Mouse (Mus musculus) forebrain, embryonic 16.5 days (tissue): ENCODE measurements at regions not wholly inside any gene's neighbourhood (a gene's known extent, or its start where the extent isn't known, plus 50 kb on each side); places are given as distances from the start of the nearest gene placed in this dataset.

Source experiments
- ATAC-seq: fragments of 200-750 bp; cut with Nextera tagmentation; 2 replicates; pipeline ENCODE4 v1.8.0; 2017; ENCODE audit warnings: mild to moderate bottlenecking, moderate library complexity
- H3K27ac ChIP-seq: fragments of 300-500 bp; sonication (generic); 2 replicates; pipeline ENCODE4 v1.5.1; 2014; ENCODE audit warnings: low read length, control low read depth
- H3K27me3 ChIP-seq: fragments of 300-500 bp; sonication (generic); replicated peaks from 2 replicates; pipeline ENCODE4 v1.6.1; 2014; ENCODE audit warnings: low read length; ENCODE audit not compliant: control insufficient read depth, insufficient read depth
- H3K36me3 ChIP-seq: fragments of 300-500 bp; sonication (generic); 2 replicates; pipeline ENCODE4 v1.6.1; 2014; ENCODE audit not compliant: control insufficient read depth, insufficient read depth
- H3K4me1 ChIP-seq: fragments of 300-500 bp; sonication (generic); replicated peaks from 2 replicates; pipeline ENCODE4 v1.6.1; 2014; ENCODE audit warnings: low read length; ENCODE audit not compliant: control insufficient read depth, insufficient read depth
- H3K4me2 ChIP-seq: fragments of 300-500 bp; sonication (generic); 2 replicates; pipeline ENCODE4 v1.6.1; 2014; ENCODE audit warnings: mild to moderate bottlenecking, low read length, control low read depth
- H3K4me3 ChIP-seq: fragments of 300-500 bp; sonication (generic); replicated peaks from 2 replicates; pipeline ENCODE4 v1.5.1; 2014; ENCODE audit warnings: mild to moderate bottlenecking, low read length, control low read depth
- H3K9ac ChIP-seq: fragments of 300-500 bp; sonication (generic); replicated peaks from 2 replicates; pipeline ENCODE4 v1.6.1; 2014; ENCODE audit warnings: low read depth, low read length, control low read depth
- H3K9me3 ChIP-seq: fragments of 300-500 bp; sonication (generic); 2 replicates; pipeline ENCODE4 v1.6.1; 2016; ENCODE audit warnings: low read length; ENCODE audit not compliant: control insufficient read depth
- WGBS: fragments of 180-500 bp; shearing (Covaris S2); extraction: QIAGEN DNeasy Blood & Tissue Kit; methylation state at CpG from one replicate; pipeline ENCODE4 v1.1.7; 2014; 5-methylcytosine and 5-hydroxymethylcytosine counted together

GRCm38 (mm10) chr6:31640745-31641144 lies 77.0 kb upstream of the Podxl start:
- no peak for ATAC-seq
- H3K27ac ChIP-seq: no peak overlapping the region
- H3K4me1 ChIP-seq: 0 out of 2 replicates have a peak, but pooled peaks cover 2% of the 10 kb centered on the region
- no peaks in the 10 kb centered on the region for H3K9me3 ChIP-seq
- H3K36me3 ChIP-seq: no peaks in the 10 kb centered on the region
- 45% methylated on average over 2 of the region's 2 CpGs for WGBS
- no peak overlapping the region for H3K4me2 ChIP-seq
- H3K9ac ChIP-seq: no peak overlapping the region
- peaks cover 4% of the 10 kb centered on the region for H3K27me3 ChIP-seq
- no peak overlapping the region for H3K4me3 ChIP-seq

- peak; percentile 38 for ATAC-seq
- H3K4me1 ChIP-seq: 0 out of 2 replicates have a peak, but pooled peaks cover 2% of the 10 kb centered on the region
- no peaks in the 10 kb centered on the region for H3K36me3 ChIP-seq
- H3K9ac ChIP-seq: no peak overlapping the region
- no peak overlapping the region for H3K4me2 ChIP-seq
- H3K27me3 ChIP-seq: peaks cover 4% of the 10 kb centered on the region
- WGBS: 17% methylated on average over 2 of the region's 2 CpGs
- no peaks in the 10 kb centered on the region for H3K9me3 ChIP-seq
- H3K27ac ChIP-seq: no peak overlapping the region
- no peak overlapping the region for H3K4me3 ChIP-seq
Measured at GRCm38 (mm10) chr6:31639460-31639859, 75.7 kb upstream of the Podxl start.

GRCm38 (mm10) chr6:31638434-31639220 lies 74.8 kb upstream of the Podxl start:
- no peak overlapping the region for H3K4me2 ChIP-seq
- no peak for ATAC-seq
- no peaks in the 10 kb centered on the region for H3K9me3 ChIP-seq

GRCm38 (mm10) chr6:31637371-31638052 lies 73.7 kb upstream of the Podxl start:
- no peak overlapping the region for H3K4me2 ChIP-seq
- no peaks in the 10 kb centered on the region for H3K4me1 ChIP-seq
- WGBS: 22% methylated on average over 16 of the region's 16 CpGs
- no peaks in the 10 kb centered on the region for H3K9me3 ChIP-seq
- H3K27ac ChIP-seq: no peak overlapping the region
- ATAC-seq: no peak
- peaks cover 4% of the 10 kb centered on the region for H3K27me3 ChIP-seq
- no peaks in the 10 kb centered on the region for H3K36me3 ChIP-seq
- no peak overlapping the region for H3K4me3 ChIP-seq
- H3K9ac ChIP-seq: no peak overlapping the region

More at GRCm38 (mm10) chr6:31638434-31639220, 74.8 kb upstream of the Podxl start:
- H3K36me3 ChIP-seq: no peaks in the 10 kb centered on the region
- no peak overlapping the region for H3K27ac ChIP-seq
- no peak overlapping the region for H3K4me3 ChIP-seq
- no peak overlapping the region for H3K9ac ChIP-seq
- WGBS: 40% methylated on average over 13 of the region's 13 CpGs
- H3K27me3 ChIP-seq: peaks cover 4% of the 10 kb centered on the region
- H3K4me1 ChIP-seq: 0 out of 2 replicates have a peak, but pooled peaks cover 2% of the 10 kb centered on the region

- H3K4me1 ChIP-seq: no peaks in the 10 kb centered on the region
- no peak for ATAC-seq
- no peaks in the 10 kb centered on the region for H3K9me3 ChIP-seq
- H3K4me2 ChIP-seq: no peak overlapping the region
- no peak overlapping the region for H3K9ac ChIP-seq
- H3K4me3 ChIP-seq: no peak overlapping the region
- H3K27me3 ChIP-seq: peaks cover 4% of the 10 kb centered on the region
- no peak overlapping the region for H3K27ac ChIP-seq
- WGBS: 40% methylated on average over 9 of the region's 9 CpGs
- H3K36me3 ChIP-seq: no peaks in the 10 kb centered on the region
Measured at GRCm38 (mm10) chr6:31636954-31637353, 73.2 kb upstream of the Podxl start.

GRCm38 (mm10) chr6:31632485-31632884 lies 68.7 kb upstream of the Podxl start:
- Histone ChIP-seq H3K27ac (no peak overlapping the region), H3K9me3 (no peaks in the 10 kb centered on the region), H3K9ac (no peak overlapping the region), H3K4me2 (no peak overlapping the region), H3K4me1 (no peaks in the 10 kb centered on the region), H3K27me3 (peaks cover 4% of the 10 kb centered on the region), H3K36me3 (no peaks in the 10 kb centered on the region), H3K4me3 (no peak overlapping the region)
- no peak for ATAC-seq
- 83% methylated on average over 10 of the region's 10 CpGs for WGBS

GRCm38 (mm10) chr6:31630009-31630408 lies 66.2 kb upstream of the Podxl start:
- Histone ChIP-seq H3K9ac (no peak overlapping the region), H3K36me3 (no peaks in the 10 kb centered on the region), H3K4me1 (no peaks in the 10 kb centered on the region), H3K27ac (no peak overlapping the region), H3K27me3 (no peaks in the 10 kb centered on the region), H3K4me2 (no peak overlapping the region), H3K4me3 (no peak overlapping the region), H3K9me3 (no peaks in the 10 kb centered on the region)
- 62% methylated on average over 4 of the region's 4 CpGs for WGBS
- ATAC-seq: no peak

GRCm38 (mm10) chr6:31627912-31628311 lies 64.1 kb upstream of the Podxl start:
- Histone ChIP-seq H3K9me3 (no peaks in the 10 kb centered on the region), H3K9ac (no peak overlapping the region), H3K36me3 (no peaks in the 10 kb centered on the region), H3K4me3 (no peak overlapping the region), H3K27ac (no peak overlapping the region), H3K4me2 (no peak overlapping the region), H3K4me1 (no peaks in the 10 kb centered on the region), H3K27me3 (no peaks in the 10 kb centered on the region)
- no peak for ATAC-seq
- WGBS: 78% methylated on average over 3 of the region's 3 CpGs

GRCm38 (mm10) chr6:31625055-31625454 lies 61.3 kb upstream of the Podxl start:
- no peak overlapping the region for H3K4me2 ChIP-seq
- no peaks in the 10 kb centered on the region for H3K4me1 ChIP-seq
- H3K9me3 ChIP-seq: no peaks in the 10 kb centered on the region
- no peaks in the 10 kb centered on the region for H3K27me3 ChIP-seq
- H3K9ac ChIP-seq: no peak overlapping the region
- H3K36me3 ChIP-seq: no peaks in the 10 kb centered on the region
- 79% methylated on average over 2 of the region's 2 CpGs for WGBS
- H3K27ac ChIP-seq: no peak overlapping the region
- no peak overlapping the region for H3K4me3 ChIP-seq
- ATAC-seq: no peak
